Mouse (Mus musculus) T-cell, adult 2 months (primary cell): ENCODE results near the gene Olfr1015.

ENCODE experiments used
- DNase-seq: peaks from one replicate; pipeline ENCODE4 v3.0.0; 2022; ENCODE audit warnings: low spot score

The Olfr1015 gene

DNA sequence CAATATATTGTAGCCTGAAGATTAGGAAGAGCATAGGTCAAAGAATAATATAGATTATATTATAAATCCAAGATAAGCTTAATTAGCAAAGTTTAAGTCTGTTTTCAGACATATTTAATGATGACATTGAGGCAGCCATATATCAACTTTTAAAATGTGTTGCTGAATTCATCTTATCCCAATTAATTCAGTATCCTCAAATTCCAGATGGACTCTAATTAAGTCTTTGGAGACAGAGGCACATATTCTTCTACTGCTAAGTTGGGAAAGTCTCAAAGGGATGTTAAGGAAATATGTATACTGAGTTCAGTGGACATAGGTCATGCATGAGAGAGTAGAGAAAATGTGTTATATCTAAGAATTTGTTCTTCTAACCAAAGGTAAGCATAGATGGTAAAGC lies at the start of gene Olfr1015:
Gene Olfr1015 (plus strand): TSS at position 301 of the 400 bp plus-strand sequence.
- no peak for DNase-seq

DNA sequence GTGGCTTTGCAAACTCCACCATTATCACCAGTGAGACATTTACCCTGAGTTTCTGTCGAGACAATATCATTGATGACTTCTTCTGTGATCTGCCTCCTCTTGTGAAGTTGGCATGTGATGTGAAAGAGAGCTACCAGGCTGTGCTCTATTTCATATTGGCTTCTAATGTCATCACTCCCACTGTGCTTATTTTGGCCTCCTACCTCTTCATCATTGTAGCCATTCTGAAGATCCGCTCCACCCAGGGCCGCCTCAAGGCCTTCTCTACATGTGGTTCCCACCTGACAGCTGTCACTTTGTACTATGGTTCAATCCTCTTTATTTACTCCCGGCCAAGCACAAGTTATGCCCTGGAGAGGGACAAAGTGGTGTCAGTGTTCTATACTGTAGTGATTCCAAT lies 28.0 kb upstream of the Olfr1015 start:
- no peak for DNase-seq

DNA sequence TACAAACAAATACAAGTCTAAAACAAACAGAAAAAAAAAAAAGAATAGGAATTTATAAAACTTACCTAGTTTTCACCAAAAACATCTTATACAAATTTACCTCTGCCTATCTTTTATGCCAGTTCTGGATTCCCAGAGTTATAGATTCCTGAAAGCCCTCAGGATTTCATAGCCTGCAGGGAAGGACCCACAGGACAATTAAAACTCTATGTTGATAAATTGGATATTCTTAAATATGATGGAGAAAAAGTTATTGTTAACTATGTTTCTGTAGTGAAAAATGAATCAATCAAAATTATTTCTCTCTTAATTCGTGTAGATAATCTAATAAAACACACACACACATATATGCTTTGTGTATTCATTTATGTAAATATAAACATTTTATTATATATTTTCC lies 19.2 kb upstream of the Olfr1015 start, which contains the start of gene Olfr1012:
Gene Olfr1012 (minus strand): TSS at position 101 of the 400 bp plus-strand sequence.
- no peak for DNase-seq

DNA sequence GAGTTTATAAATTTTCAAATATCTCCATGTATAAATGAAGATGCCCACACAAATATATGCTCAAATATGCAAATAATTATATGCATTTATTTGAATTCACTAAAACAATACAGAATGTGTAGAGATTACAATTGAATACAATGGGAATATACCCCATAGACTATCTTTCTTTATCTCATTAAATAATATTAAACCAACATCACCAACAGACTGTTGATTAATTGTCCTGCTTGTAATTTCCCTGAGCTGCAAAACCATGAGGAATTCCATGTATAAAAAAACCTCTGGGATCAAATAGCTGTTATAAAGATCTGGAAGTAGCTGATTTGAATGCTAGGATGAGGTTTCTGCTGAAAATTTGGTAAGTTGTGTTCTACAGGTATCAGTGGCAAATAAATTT lies 15.0 kb upstream of the Olfr1015 start, which contains the start of gene Olfr1013:
Gene Olfr1013 (plus strand): TSS at position 301 of the 400 bp plus-strand sequence.
- no peak for DNase-seq

DNA sequence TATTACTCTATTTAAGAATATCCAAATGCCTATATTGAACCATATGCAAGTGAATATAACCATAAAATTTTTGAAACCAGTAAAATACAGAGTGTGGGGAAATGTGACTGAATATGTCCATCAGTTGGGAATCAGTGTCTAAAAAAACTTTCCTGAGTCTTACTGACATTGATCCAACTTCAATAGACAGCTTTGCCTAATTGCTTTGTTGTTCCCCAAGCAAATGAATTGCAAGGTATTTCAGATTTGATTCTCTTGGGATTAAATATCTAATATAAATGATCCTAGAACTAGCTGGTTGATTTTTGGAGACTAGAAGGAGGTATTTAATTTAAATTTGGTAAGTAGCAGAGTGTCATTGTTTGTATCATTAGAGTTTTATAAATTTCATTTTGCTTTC lies 9.4 kb upstream of the Olfr1015 start, which contains the start of gene Olfr1014:
Gene Olfr1014 (plus strand): TSS at position 301 of the 400 bp plus-strand sequence.
- no peak for DNase-seq

DNA sequence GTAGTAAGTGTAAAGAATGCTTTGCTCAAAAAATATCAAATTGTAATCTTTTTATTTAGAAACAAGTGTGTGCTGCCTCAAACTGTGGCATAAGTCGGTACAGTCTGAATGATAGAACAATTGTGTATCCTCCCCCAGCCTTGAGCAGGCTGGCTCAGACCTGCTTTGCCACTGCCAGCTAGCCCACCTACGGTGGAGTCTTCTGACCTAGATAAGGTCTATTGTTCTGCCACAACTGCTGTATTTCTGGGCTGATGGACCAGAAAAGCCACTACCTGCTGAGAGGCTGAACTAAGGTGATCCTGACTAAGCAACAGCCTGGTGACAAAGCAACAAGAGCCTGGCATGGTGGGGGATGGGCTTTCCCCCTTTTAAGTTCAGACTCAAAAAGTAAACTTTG lies 10.5 kb downstream of the Olfr1015 start:
- no peak for DNase-seq

DNA sequence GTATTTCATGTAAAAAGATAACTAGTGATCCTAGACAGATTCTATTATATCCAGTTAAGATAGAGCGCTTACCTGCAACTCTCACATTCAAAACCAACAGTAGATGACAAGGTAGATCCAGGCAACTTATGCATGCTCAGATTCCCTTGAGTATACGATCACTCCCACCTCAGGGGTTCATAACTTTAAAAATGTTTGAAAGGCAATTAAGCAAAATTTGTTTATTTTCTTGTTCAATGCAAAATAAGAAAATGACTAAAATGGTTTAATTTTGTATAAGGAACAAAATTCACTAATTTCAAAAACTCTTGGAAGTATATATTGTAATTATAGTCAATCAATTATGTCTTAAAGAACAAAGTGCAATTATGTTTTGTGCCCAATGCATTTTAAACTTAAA lies 20.6 kb downstream of the Olfr1015 start, which contains the start of gene Olfr1016:
Gene Olfr1016 (minus strand): TSS at position 101 of the 400 bp plus-strand sequence.
- no peak for DNase-seq

DNA sequence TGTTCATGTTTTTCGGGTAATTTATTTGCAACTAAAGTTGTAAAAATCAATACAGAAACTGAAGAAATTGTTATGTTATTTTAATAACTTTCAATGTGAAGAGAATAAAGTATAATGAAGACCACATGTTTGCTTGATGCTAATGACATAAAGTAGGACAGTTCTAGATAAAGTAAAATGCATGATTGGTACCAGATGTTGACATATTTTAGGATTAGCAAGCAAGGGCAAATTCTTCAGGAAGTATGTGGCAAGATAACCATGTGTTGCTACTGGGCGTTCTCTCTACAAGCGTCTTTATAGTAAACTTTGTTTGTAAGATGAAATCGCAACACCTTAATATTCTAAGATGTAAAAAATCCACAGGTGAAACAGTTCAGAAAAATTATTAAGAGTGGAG lies 22.7 kb downstream of the Olfr1015 start:
- no peak for DNase-seq

DNA sequence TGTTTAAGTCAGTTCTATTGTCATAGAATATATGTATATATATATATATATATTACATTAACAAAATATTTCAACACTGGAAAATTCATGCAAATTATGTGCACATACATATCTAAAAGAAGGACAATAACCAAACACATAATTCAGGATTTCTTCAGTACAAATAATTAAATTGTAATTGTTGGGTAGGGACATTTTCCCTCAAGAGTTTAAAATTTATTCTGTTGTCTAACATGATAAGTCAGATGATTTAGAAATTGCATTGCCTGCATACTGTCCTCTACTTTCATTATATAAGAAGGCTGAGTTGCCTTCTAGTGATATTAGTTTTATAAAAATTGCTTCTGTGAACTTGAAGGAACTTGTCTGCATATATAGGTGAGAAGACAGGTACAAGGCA lies 36.4 kb downstream of the Olfr1015 start, which contains the start of gene Olfr1018:
Gene Olfr1018 (plus strand): TSS at position 301 of the 400 bp plus-strand sequence.
- no peak for DNase-seq
